Mouse (Mus musculus) ES-CJ7 (cell line): ENCODE measurements at regions not wholly inside any gene's neighbourhood (a gene's known extent, or its start where the extent isn't known, plus 50 kb on each side); places are given as distances from the start of the nearest gene placed in this dataset.
A peak's percentile ranks its signal among the peaks of the same experiment; 100 is the strongest.

ENCODE experiments used
- DNase-seq: peaks from one replicate; pipeline ENCODE4 v3.0.0; 2011; ENCODE audit warnings: low read depth, low spot score

DNA sequence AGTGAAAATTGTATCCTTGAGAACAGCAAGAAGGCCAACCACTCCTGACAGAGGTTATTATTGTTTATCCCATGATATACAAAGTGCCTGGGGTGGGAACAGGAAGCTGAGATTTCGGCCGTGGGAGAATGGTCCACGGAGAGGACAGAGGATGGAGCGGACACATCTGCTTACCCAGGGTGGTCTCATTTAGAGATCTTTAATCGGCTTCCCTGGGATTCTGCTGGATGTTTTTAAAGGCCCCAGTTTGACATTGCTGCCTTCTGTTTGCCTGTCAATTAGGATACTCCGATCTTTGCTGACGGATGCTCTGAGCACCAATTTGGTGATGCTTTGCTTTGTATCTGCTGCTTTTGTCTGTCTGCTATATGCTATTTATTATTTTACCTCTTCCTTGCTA lies 803.5 kb downstream of the Tmem132b start:
- no peak for DNase-seq

DNA sequence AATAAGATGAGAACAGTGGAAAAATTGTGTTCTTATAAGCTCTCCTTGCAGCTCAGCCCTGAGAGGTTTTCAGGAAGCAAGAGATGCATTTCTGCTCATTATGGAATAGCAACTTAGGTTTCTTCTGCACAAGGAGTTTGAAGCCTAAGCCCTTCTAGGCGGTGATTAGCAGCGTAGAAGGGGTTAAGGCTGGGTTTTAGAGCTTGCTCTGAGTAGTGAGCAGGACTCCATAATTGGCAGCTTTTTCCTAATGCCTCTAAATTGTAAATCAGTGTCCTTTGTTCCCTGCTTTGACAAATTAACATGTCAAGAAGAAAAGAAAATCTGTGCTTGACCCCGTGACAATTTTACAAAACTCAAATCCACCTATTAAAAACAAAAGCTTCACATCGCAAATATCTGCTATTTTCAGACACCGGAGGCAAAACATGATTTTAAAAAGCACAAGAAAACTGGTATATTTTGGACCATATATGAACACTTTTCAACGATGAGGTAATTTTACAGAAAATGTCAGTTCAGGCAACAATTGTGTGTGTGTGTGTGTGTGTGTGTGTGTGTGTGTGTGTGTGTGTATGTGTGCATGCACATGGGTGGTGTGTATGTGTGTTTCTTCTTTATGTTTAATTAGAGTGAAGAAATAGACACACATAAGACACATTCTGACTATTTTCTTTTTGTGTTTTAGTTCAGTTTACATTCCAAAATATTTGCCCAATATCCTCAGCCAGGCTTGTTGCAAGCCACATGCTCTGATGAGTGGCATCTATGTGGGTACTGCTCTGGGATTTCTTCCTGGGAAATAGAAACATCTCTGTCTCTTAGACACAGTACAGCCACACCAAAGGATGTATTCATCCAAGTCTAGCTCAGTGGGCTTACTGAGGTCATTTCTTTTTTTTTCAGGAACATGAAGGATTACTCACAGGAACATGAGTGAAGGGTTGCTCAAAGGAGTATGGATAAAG lies 804.3 kb downstream of the Tmem132b start:
- no peak for DNase-seq

DNA sequence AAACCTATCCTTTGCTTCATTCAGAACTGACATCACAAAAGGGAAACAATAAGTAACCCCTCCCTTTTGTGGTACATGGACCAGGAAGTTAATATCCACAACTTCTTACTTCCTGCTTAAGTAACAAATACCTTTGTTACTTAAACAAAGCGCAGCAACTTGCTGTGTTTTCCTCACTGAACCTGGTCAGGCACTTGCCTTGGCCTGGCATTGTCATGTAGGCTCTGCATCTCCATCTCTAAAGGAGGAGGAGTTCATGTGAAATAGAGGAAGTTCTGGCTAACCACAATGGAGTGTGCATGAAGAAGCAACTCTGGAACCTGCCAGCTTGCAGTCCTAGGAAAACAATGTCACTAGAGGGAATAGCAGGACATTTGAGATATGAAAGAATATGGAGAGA lies 806.3 kb downstream of the Tmem132b start:
- peak; percentile 66 for DNase-seq

DNA sequence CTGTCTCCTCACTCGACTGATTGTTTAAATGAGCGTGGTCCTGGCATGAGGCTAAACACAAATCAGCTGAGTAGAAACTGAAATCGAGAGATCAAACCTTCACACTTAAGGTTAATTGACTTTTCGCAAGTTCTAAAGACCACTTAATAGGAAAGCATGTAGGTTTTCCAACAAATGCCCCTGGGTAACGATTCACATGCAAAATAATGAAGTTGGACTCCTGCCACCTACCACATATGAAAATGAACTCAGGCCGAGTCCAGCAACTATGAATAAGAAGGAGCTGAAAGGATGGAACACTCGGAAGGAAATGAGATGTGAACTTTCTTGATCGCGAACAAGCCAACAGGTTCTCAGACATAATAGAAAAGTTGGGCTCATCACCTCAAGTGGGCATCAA lies 812.0 kb downstream of the Tmem132b start:
- DNase-seq: no peak

DNA sequence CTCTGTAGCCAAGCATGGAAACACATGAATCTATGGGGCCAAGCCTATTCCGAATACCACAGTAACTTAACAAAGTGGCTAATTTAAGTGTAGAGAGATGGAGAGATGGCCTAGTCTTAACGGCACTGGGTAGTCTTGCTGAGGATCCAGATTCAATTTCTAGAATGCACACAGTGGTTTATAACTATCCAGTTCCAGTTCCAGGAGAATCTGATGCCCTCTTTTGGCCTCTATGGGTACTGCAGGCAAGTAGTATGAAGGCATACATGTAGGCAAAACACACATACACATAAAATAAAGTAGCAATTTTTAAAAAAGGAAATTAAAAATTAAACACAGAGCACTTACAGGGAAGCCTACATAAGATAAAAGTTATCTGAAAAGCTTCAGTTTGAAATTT lies 819.4 kb downstream of the Tmem132b start:
- DNase-seq: peak; percentile 12

DNA sequence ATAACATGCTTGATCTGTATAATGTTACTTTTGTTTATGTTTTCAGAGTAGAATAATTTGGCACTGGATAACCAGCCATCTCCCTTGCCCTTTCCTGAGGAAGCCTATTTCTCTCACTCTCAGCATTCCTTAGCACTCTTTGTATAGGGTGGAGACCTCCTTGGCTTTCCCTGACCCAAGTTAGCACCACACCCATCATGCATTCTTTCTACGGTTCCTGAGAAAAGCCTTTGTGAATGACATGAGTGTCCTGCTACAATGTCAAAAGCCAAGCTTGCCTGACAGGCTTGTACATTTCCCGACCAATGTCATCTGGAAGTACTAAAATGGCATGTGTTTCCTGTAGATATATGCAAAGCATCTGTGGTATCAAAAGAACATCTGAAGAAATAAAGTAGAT lies 837.9 kb downstream of the Tmem132b start:
- peak; percentile 74 for DNase-seq

DNA sequence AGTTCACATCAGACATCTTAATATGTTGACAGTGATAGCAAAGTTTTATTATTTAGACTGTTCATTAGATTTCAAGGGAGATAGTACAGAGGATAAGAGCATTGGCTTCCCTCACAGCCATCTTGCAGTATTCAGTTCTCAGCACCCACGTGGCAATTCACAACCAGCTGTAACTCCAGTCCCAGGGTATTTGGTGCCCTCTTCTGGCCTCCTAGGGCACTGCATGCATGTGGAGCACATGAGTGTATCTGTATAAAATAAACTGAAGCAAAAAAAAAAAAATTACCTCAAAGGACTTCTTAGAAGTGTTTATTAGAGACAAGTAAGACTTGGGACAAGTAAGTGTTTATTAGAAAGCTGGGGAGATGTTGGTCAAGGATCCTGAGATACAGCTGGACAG lies 849.3 kb upstream of the Tmem132c start:
- DNase-seq: peak; percentile 54

DNA sequence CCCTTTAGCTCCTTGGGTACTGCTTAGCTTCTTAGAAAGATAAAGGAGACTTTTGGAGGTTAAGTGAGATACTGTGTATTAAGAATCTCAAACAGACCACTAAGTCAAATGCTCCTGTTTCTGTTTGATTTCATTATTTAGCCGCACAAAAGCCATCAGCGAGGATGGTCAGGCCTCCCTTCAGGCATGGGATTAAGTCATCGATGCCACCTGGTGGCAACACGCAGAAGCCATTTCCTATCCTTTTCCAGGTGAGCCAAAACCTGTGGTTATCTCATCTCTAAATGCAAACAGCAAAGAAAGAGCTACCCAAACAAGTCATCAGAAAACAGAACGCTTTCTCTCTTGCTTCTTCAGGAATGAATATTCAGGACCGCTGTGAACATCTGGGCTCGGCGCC lies 846.3 kb upstream of the Tmem132c start:
- peak; percentile 29 for DNase-seq

DNA sequence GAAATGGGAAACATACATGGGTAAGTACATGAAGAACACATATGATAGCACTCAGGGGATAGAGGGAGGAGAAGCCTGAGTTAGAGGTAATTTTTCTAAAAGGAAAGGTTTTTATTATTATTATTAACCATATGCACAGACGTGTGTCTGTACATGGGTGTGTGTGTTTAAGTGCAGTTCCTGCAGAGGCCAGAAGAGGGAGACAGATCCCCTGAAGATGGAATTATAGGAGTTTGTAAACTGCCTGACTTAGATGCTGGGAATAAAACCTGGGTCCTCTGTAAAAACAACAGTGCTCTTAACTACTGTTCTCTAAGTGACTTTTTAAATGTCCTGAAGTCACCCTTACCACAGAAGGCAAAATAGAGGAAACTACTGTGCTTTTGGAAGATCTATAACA lies 809.9 kb upstream of the Tmem132c start:
- peak; percentile 47 for DNase-seq

DNA sequence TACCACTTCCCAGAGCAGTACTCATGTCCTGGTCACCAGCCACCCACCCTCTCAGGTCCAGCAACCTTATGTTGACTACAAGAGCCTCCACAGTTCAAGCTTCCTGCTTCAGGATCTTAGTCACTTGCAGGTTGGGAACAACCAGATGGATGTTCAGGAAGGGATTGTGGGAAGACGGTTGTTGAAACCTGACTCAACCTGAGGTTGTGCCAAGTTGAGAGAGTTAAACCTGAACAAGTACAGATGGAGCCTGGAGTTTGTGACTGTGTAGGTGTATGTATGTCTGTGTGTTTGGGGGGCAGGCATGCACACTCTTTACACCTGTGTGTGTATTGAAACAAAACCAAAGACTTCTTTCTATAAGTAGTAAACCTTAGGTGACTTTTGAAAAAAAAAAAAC lies 802.9 kb upstream of the Tmem132c start:
- DNase-seq: no peak

DNA sequence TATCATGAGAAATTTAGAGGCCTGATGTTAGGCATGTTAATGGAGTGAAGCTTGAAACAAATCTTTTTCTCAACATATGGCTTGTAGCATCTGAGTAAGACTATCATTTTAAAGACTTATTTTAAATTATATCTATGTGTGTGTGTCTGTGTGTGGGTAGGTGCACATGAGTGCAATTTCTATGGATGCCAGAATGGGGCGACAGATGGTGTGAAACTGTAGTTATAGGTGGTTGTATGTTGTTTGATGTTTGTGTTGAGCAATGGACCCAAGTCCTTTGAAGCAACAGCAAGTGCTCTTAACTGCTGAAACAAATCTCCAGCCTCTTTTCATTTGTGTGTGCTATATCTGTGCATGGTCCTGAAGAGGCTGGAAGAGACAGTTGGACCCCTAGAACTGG lies 801.1 kb upstream of the Tmem132c start:
- DNase-seq: no peak

DNA sequence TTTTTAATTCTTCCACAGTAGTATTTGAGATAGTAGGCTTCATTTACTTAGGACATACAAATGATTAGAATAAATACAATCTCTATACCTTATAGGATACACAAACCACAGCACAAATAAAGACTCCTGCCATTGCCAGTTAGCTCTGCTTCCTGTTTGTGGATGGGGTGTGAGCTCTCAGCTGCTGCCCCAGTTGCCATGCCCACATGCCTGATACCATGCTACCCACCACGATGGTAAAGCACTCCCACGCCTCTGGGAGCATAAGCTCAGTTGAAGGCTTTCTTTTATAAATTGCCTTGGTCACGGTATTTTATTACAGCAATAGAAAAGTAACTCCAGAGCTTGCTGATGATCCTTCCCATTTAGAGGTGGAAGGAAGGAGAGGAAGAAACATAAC lies 765.8 kb upstream of the Tmem132c start:
- DNase-seq: no peak

DNA sequence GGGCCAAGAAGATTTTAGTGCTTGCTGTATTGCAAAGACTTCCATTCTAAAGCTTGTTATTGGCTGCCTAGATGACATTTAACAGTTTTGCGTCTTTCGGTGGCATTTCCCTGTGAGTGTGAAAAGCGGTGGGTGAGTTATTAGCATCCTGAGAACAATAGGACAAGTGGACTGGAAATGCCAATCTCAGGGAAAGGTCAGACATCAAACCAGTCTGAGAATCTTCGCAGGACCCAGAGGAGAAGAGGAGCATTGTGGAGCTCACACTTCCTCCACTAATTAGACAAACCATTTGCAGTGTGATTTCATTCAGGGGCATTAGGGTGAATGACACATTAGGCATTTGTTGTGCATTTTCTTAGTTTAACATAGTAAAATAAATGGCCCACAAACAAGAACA lies 719.5 kb upstream of the Tmem132c start:
- no peak for DNase-seq

DNA sequence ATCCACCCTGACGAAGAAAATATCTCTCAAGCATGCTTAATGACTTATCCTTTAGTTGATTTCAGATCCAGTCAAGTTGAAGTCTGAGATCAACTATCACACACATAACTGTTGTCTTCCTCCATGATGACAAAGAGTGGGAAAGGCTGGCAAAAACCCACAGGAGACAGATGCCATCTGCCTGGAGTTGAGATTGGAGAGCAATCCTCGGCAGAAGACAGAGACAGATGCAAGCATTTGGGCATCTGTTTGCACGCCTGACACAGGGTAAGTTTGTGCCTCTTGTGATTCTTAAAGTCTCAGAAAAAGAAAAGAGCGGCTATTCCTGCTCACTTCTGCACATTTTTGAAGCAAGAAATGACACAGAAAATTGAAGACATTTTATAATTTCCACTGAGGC lies 715.7 kb upstream of the Tmem132c start:
- DNase-seq: no peak

DNA sequence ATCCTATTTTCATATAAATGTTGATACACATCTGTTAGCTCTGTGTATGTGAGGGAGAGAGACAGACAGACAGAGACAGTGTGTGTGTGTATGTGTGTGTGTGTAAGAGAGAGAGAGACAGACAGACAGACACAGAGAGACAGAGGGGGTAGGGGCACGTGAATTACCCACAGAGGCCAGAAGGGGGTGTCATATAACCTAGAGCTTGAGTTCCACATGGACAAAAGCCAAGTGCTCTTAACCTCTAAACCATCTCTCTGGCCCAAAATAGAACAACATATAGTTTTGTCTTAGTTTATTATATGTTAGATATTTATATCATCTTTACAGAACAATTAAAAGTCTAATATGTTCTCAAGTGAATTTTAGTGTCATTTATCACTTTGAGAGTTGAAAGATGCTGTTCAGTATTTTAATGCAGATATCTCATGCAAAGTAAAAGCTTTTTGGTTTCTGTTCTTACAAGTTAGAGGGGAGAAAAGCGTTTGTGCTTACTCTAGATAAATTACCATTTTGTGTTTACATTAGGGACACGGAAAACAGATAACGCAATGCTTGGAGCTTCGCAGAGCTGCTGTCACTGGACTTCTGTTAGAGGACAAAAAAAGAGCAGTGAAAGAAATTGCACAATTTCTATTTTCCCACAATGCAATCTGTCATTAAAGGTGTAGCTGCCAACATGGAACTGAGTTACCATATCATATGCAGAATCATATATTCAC lies 710.6 kb upstream of the Tmem132c start:
- peak; percentile 7 for DNase-seq

DNA sequence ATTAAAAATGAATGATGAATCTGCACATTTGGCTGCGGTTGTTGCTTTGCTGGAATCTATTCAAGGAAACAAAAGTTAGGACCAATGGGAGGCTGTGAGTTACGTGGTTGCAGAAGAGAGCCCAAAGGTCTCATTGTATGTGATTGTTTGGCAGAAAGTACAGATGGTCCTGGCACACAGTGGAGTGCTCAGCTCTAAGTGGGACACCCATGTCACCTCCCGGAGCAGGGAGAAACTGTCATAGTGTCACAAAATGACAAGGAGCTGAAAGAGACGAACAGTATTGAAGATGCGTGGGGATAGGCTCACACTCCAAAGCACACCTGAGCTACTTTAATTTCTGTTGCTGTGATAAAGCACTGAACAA lies 710.1 kb upstream of the Tmem132c start:
- DNase-seq: no peak

DNA sequence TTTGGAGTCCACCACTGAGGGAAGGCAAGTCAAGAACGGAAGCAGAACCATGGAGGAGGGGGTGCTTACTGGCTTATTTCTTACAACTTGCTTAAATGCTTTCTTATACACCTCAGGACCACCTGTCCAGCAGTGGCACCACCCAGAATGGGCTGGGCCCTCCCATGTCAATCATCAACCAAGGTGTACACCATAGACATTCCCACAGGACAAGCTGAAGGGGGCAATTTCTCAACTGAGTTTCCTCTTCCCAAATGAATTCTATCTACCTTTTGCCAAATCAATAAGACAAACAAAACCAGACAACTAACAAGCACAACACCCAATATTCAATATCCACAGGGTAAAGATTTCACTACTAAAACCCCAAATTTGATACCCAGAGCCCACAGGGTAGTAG lies 709.6 kb upstream of the Tmem132c start:
- no peak for DNase-seq

DNA sequence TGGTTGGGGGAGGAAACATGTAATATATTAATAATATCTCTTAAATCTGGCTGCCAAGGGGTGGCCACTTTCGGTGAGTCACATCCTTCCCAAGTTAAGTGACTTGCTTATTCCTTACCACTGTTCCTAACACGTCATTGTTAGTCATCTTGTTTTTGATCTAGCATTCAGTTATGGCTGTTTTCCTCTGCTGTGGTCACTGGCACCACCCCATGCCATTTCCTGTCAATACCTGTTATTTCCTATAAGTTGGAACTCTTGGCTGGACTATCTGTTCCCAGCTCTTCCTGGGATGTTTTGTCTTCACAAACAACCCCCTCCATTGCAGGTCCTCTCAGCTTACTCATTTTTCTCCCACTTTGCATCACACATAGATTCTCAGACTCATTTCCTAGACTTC lies 703.5 kb upstream of the Tmem132c start:
- no peak for DNase-seq

DNA sequence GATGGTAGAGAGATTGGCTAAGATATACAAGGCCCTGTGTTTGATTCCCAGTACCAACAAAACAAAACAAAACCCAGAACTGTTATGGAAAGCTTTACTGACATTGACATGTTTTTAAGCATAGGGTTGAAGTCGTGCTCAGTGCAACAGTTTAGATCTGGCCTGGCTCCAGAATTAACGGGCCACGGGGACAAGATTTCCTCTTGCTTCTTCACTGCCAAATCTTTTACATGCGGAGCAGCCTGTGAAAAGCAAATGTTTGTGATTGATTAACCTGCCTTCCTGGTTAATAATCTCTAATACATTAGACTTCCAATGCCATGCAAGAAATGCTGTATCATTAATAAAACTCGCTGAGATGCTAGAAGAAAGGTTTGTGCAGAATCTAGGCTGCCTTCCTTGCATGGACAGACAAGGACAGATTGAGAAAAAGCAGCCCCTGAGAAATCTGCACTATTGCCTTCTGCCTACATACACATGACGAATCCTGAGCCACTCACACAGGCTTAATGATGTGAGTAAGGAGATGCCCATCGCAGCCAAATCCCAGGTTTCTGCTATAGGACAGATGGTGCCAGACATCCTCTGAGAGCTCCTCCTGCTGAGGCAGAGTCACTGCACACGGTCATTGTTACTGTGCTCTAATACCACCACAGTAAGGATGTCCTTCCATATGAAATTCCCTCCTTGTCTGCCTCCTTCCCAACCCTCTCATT lies 697.2 kb upstream of the Tmem132c start:
- DNase-seq: no peak

DNA sequence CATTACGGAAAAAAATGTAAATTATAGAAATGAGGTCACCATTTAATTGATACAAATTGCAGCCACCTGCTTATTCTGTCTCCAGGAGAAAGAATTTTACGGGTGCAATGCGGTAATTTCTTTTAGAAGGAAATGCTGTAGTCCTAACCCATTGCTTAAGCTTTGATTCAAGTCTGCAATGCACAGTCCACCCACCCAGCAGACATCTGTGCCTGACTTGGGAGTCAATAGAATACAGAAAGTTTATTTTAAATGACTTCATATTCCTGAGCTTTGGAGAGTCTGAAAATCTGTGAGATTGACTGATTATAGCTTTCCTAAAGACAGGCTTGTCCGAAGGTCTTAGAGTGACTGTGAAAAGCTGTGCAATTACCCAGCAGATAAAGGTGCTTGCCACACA lies 693.8 kb upstream of the Tmem132c start:
- DNase-seq: no peak

DNA sequence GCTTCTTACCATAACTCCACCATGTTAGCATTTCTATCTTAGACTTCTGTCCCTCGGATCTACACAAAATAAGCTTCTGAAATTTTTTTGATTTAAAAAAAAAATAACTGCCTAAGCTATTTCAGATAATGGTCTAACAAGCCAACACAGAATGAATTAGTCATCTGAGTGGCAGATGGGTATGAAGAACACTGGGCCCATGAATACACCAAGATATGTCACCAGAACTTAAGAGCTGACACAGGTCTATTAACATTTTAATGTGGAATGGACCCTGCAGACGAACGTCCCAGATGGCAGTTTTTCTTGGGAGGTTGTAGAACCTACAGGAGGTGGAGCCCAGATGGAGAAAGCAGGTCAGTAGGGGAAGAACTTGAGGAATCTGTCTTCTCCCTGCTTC lies 689.9 kb upstream of the Tmem132c start:
- no peak for DNase-seq

DNA sequence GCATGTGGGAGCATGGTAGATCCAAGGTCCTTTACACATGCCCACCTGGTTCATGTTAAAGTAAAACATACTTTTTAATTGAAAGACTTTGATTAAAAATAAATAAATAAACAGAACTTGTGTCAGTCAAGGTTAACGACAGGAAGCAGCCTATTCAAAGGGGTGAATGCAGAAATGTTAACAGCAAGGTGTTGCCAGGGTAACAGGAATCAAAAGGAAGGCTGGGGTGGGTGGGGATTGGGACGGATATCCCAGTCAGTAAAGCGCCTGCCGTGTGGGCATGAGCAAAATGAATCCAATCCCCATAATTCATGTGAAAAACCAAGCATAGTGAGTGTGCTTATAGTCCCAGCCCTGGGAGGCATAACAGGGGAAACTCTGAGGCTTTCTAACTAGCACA lies 682.6 kb upstream of the Tmem132c start:
- peak; percentile 33 for DNase-seq
